Mouse (Mus musculus): ENCODE measurements around the gene Txndc17. TPM values are rescaled to one million over a fixed set of nuclear protein-coding genes. Genes with fewer than 3 reads are reported as not detected.

Txndc17 gene
- polyA plus RNA-seq, 1 experiment = 86.5 TPM

- Histone ChIP-seq H3K27ac (ENCODE audit: insufficient read depth, low read depth, low read length) (no peak overlapping the region), H3K27me3 (ENCODE audit: control insufficient read depth, insufficient read depth, low read length) (no peaks in the 10 kb centered on the region), H3K36me3 (ENCODE audit: control insufficient read depth, insufficient read depth, low read length) (no peaks in the 10 kb centered on the region), H3K4me1 (ENCODE audit: control insufficient read depth, insufficient read depth, insufficient read length, low read length) (no peaks in the 10 kb centered on the region), H3K4me3 (ENCODE audit: low read depth, low read length) (no peak overlapping the region)
- TF ChIP-seq POLR2A (IDR thresholded peaks at IDR 0.05; ENCODE audit: low read depth, low read length) (no peak), CTCF (IDR thresholded peaks at IDR 0.05; ENCODE audit: extremely low read depth, insufficient read length, insufficient replicate concordance, low read depth, low read length) (no peak)
- WGBS = 83% methylated on average over 7 of the region's 7 CpGs
Measured at GRCm38 (mm10) chr11:72232068-72232467, 24.7 kb downstream of the Txndc17 start.

DNA sequence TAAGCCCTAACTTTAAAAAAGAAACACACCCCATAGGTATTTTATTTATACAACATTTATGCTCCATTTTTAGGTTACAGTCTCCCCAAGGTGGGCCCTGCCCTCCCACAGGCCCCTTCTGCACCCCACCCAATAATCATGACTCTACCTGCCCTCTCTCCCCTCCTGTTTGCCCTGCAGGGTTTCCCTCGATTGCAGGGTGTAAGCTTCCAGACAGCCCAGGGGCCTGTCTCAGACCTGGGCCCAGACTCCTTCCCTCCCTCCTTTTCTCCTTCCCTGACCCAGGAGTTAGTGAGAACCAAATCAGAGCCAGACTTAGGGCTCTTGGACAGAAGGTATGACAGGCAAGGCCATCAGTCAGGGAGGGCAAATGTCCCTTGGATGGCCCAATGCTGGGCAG is 25.6 kb downstream of the Txndc17 start:
- Histone ChIP-seq H3K27ac (ENCODE audit: insufficient read depth, low read depth, low read length) (no peak overlapping the region), H3K4me1 (ENCODE audit: control insufficient read depth, insufficient read depth, insufficient read length, low read length) (no peaks in the 10 kb centered on the region), H3K4me3 (ENCODE audit: low read depth, low read length) (no peak overlapping the region), H3K36me3 (ENCODE audit: control insufficient read depth, insufficient read depth, low read length) (no peaks in the 10 kb centered on the region), H3K27me3 (ENCODE audit: control insufficient read depth, insufficient read depth, low read length) (no peaks in the 10 kb centered on the region)
- 42% methylated on average over 1 of the region's 1 CpGs for WGBS
- TF ChIP-seq POLR2A (IDR thresholded peaks at IDR 0.05; ENCODE audit: low read depth, low read length) = no peak
- no peak for TF ChIP-seq CTCF (IDR thresholded peaks at IDR 0.05; ENCODE audit: extremely low read depth, insufficient read length, insufficient replicate concordance, low read depth, low read length)

GRCm38 (mm10) chr11:72234013-72234412 is 26.7 kb downstream of the Txndc17 start:
- no peak for TF ChIP-seq CTCF (IDR thresholded peaks at IDR 0.05; ENCODE audit: extremely low read depth, insufficient read length, insufficient replicate concordance, low read depth, low read length)
- no peak for TF ChIP-seq POLR2A (IDR thresholded peaks at IDR 0.05; ENCODE audit: low read depth, low read length)
- H3K27ac ChIP-seq (ENCODE audit: insufficient read depth, low read depth, low read length) = no peak overlapping the region
- H3K4me3 ChIP-seq (ENCODE audit: low read depth, low read length) = no peak overlapping the region
- WGBS = 82% methylated on average over 5 of the region's 5 CpGs
- no peaks in the 10 kb centered on the region for H3K4me1 ChIP-seq (ENCODE audit: control insufficient read depth, insufficient read depth, insufficient read length, low read length)
- no peaks in the 10 kb centered on the region for H3K36me3 ChIP-seq (ENCODE audit: control insufficient read depth, insufficient read depth, low read length)
- H3K27me3 ChIP-seq (ENCODE audit: control insufficient read depth, insufficient read depth, low read length) = no peaks in the 10 kb centered on the region

GRCm38 (mm10) chr11:72240062-72240860 is 32.9 kb downstream of the Txndc17 start:
- no peak for TF ChIP-seq CTCF (IDR thresholded peaks at IDR 0.05; ENCODE audit: extremely low read depth, insufficient read length, insufficient replicate concordance, low read depth, low read length)
- no peak for TF ChIP-seq POLR2A (IDR thresholded peaks at IDR 0.05; ENCODE audit: low read depth, low read length)
- Histone ChIP-seq H3K27ac (ENCODE audit: insufficient read depth, low read depth, low read length) (no peak overlapping the region), H3K4me1 (ENCODE audit: control insufficient read depth, insufficient read depth, insufficient read length, low read length) (no peaks in the 10 kb centered on the region), H3K36me3 (ENCODE audit: control insufficient read depth, insufficient read depth, low read length) (no peaks in the 10 kb centered on the region), H3K4me3 (ENCODE audit: low read depth, low read length) (no peak overlapping the region), H3K27me3 (ENCODE audit: control insufficient read depth, insufficient read depth, low read length) (no peaks in the 10 kb centered on the region)
- 69% methylated on average over 4 of the region's 4 CpGs for WGBS

GRCm38 (mm10) chr11:72245196-72245753 is 37.9 kb downstream of the Txndc17 start:
- TF ChIP-seq POLR2A (IDR thresholded peaks at IDR 0.05; ENCODE audit: low read depth, low read length) = no peak
- no peak for TF ChIP-seq CTCF (IDR thresholded peaks at IDR 0.05; ENCODE audit: extremely low read depth, insufficient read length, insufficient replicate concordance, low read depth, low read length)
- 83% methylated on average over 8 of the region's 8 CpGs for WGBS
- Histone ChIP-seq H3K27me3 (ENCODE audit: control insufficient read depth, insufficient read depth, low read length) (peaks cover 4% of the 10 kb centered on the region; the same call in 1 of the 2 replicates), H3K4me3 (ENCODE audit: low read depth, low read length) (no peak overlapping the region), H3K27ac (ENCODE audit: insufficient read depth, low read depth, low read length) (no peak overlapping the region), H3K36me3 (ENCODE audit: control insufficient read depth, insufficient read depth, low read length) (no peaks in the 10 kb centered on the region), H3K4me1 (ENCODE audit: control insufficient read depth, insufficient read depth, insufficient read length, low read length) (no peaks in the 10 kb centered on the region)

GRCm38 (mm10) chr11:72255629-72256028 is 48.3 kb downstream of the Txndc17 start:
- no peaks in the 10 kb centered on the region for H3K4me1 ChIP-seq (ENCODE audit: control insufficient read depth, insufficient read depth, insufficient read length, low read length)
- WGBS = 57% methylated on average over 4 of the region's 4 CpGs
- no peak overlapping the region for H3K27ac ChIP-seq (ENCODE audit: insufficient read depth, low read depth, low read length)
- TF ChIP-seq CTCF (IDR thresholded peaks at IDR 0.05; ENCODE audit: extremely low read depth, insufficient read length, insufficient replicate concordance, low read depth, low read length) = no peak
- no peak for TF ChIP-seq POLR2A (IDR thresholded peaks at IDR 0.05; ENCODE audit: low read depth, low read length)
- no peaks in the 10 kb centered on the region for H3K27me3 ChIP-seq (ENCODE audit: control insufficient read depth, insufficient read depth, low read length)
- no peak overlapping the region for H3K4me3 ChIP-seq (ENCODE audit: low read depth, low read length)
- H3K36me3 ChIP-seq (ENCODE audit: control insufficient read depth, insufficient read depth, low read length) = no peaks in the 10 kb centered on the region

DNA sequence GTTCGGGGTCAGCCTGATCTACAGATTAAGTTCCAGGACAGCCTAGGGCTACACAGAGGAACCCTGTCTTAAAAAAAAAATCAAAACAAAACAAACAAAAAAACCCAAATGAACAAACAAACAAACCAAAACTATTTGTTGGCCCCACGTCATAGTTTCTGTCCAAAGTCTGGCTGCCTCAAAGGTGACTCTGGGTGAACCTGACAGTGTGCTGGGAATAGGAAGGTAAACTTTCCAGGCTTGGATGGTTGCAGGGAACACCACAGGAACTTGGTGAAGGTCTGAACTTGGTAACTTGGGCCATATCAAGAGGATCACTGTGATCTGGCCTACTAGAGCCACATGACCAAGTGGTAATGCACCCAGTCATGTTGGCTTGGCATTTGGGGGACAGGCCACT is 49.1 kb downstream of the Txndc17 start:
- 62% methylated on average over 2 of the region's 2 CpGs for WGBS
- Histone ChIP-seq H3K36me3 (ENCODE audit: control insufficient read depth, insufficient read depth, low read length) (no peaks in the 10 kb centered on the region), H3K27ac (ENCODE audit: insufficient read depth, low read depth, low read length) (no peak overlapping the region), H3K27me3 (ENCODE audit: control insufficient read depth, insufficient read depth, low read length) (no peaks in the 10 kb centered on the region; the same call in 1 of the 2 replicates), H3K4me1 (ENCODE audit: control insufficient read depth, insufficient read depth, insufficient read length, low read length) (no peaks in the 10 kb centered on the region), H3K4me3 (ENCODE audit: low read depth, low read length) (no peak overlapping the region)
- TF ChIP-seq POLR2A (IDR thresholded peaks at IDR 0.05; ENCODE audit: low read depth, low read length) (no peak), CTCF (IDR thresholded peaks at IDR 0.05; ENCODE audit: extremely low read depth, insufficient read length, insufficient replicate concordance, low read depth, low read length) (no peak)

Other genes with a start within 250 kb of the Txndc17 start
- 0.11 and 0.14 TPM in 2 replicates for gene Aipl1, start 170.0 kb upstream of the Txndc17 start, polyA plus RNA-seq (2012; rRNA removed)
- 0.81 and 1.4 TPM in 2 replicates for gene Pimreg, start 165.5 kb upstream of the Txndc17 start, polyA plus RNA-seq (2012; rRNA removed)
- gene Pitpnm3, start 71.8 kb upstream of the Txndc17 start, polyA plus RNA-seq (2012; rRNA removed) = 2.5 and 3.0 TPM in 2 replicates
- gene Gm43951, start 707 bp upstream of the Txndc17 start, polyA plus RNA-seq (2012; rRNA removed) = 0.19 TPM in 1 of 2 replicates, not detected in the other
- gene 4933427D14Rik, start 88 bp upstream of the Txndc17 start, polyA plus RNA-seq (2012; rRNA removed) = 1.3 and 2.5 TPM in 2 replicates
- 2.4 and 3.7 TPM in 2 replicates for gene Med31, start 8.0 kb downstream of the Txndc17 start, polyA plus RNA-seq (2012; rRNA removed)
- not detected in 2 replicates for gene Slc13a5, start 59.7 kb downstream of the Txndc17 start, polyA plus RNA-seq (2012; rRNA removed)
- gene Xaf1, start 94.1 kb downstream of the Txndc17 start, polyA plus RNA-seq (2012; rRNA removed) = 7.6 and 28.3 TPM in 2 replicates
- gene Fbxo39, start 106.9 kb downstream of the Txndc17 start, polyA plus RNA-seq (2012; rRNA removed) = not detected in 2 replicates
- not detected in 2 replicates for gene Tekt1, start 154.9 kb downstream of the Txndc17 start, polyA plus RNA-seq (2012; rRNA removed)
- 2.9 and 3.6 TPM in 2 replicates for gene Smtnl2, start 204.2 kb downstream of the Txndc17 start, polyA plus RNA-seq (2012; rRNA removed)
- gene Ggt6, start 228.0 kb downstream of the Txndc17 start, polyA plus RNA-seq (2012; rRNA removed) = 20.2 and 60.1 TPM in 2 replicates
- 17.6 and 25.0 TPM in 2 replicates for gene Mybbp1a, start 233.8 kb downstream of the Txndc17 start, polyA plus RNA-seq (2012; rRNA removed)